Mouse (Mus musculus) neural tube, embryonic 12.5 days (tissue): ENCODE data around the gene Bcl2l12. TPM values are rescaled to one million over a fixed set of nuclear protein-coding genes. Genes with fewer than 3 reads are reported as not detected.
A peak's percentile ranks its signal among the peaks of the same experiment; 100 is the strongest.

Experiments
- ATAC-seq: fragments of 200-750 bp; cut with Nextera tagmentation; 2 replicates; pipeline ENCODE4 v1.8.0; 2017; ENCODE audit warnings: low read depth, mild to moderate bottlenecking, moderate TSS enrichment, moderate library complexity; ENCODE audit not compliant: low FRiP score
- H3K27ac ChIP-seq: fragments of 300-500 bp; sonication (generic); 2 replicates; pipeline ENCODE4 v1.5.1; 2016
- H3K27me3 ChIP-seq: fragments of 300-500 bp; sonication (generic); replicated peaks from 2 replicates; pipeline ENCODE4 v1.6.1; 2016; ENCODE audit warnings: mild to moderate bottlenecking
- H3K36me3 ChIP-seq: fragments of 300-500 bp; sonication (generic); 2 replicates; pipeline ENCODE4 v1.6.1; 2016; ENCODE audit warnings: mild to moderate bottlenecking
- H3K4me1 ChIP-seq: fragments of 300-500 bp; sonication (generic); 2 replicates; pipeline ENCODE4 v1.6.1; 2016
- H3K4me2 ChIP-seq: fragments of 300-500 bp; sonication (generic); replicated peaks from 2 replicates; pipeline ENCODE4 v1.6.1; 2016; ENCODE audit warnings: mild to moderate bottlenecking
- H3K4me3 ChIP-seq: fragments of 300-500 bp; sonication (generic); 2 replicates; pipeline ENCODE4 v1.5.1; 2016
- H3K9ac ChIP-seq: fragments of 300-500 bp; sonication (generic); 2 replicates; pipeline ENCODE4 v1.6.1; 2016; ENCODE audit warnings: mild to moderate bottlenecking
- H3K9me3 ChIP-seq: fragments of 300-500 bp; sonication (generic); 2 replicates; pipeline ENCODE4 v1.6.1; 2016; ENCODE audit warnings: mild to moderate bottlenecking
- WGBS: fragments of 180-500 bp; shearing (Covaris S2); methylation state at CpG from one replicate; pipeline ENCODE4 v1.1.7; 2016; 5-methylcytosine and 5-hydroxymethylcytosine counted together
- polyA plus RNA-seq: library from polyadenylated mRNA; unstranded; fragments of >200 nt; fragmentation: Nextera tagmentation; extraction: Ambion mirVana; gene quantifications from 2 replicates; pipeline ENCODE4 v1.2.1, GENCODE M21; 2016

The Bcl2l12 gene
- polyA plus RNA-seq, 1 experiment from 2014 or later = 42.9 TPM

- Histone ChIP-seq H3K4me3 (peak overlapping the region; percentile 88), H3K9ac (peak overlapping the region; percentile 33; the same call in 1 of the 2 replicates), H3K9me3 (no peaks in the 10 kb centered on the region), H3K27me3 (no peaks in the 10 kb centered on the region), H3K4me2 (peak overlapping the region; percentile 71), H3K27ac (no peak overlapping the region), H3K36me3 (peaks cover 42% of the 10 kb centered on the region), H3K4me1 (peaks cover 30% of the 10 kb centered on the region)
- 76% methylated on average over 7 of the region's 7 CpGs for WGBS
- ATAC-seq = no peak
Measured at GRCm38 (mm10) chr7:44983944-44984832, 14.3 kb downstream of the Bcl2l12 start.

GRCm38 (mm10) chr7:44983085-44983484 is 15.4 kb downstream of the Bcl2l12 start:
- 38% methylated on average over 6 of the region's 6 CpGs for WGBS
- Histone ChIP-seq H3K4me1 (peaks cover 24% of the 10 kb centered on the region), H3K27me3 (no peaks in the 10 kb centered on the region), H3K27ac (no peak overlapping the region), H3K9ac (0 out of 2 replicates have a peak overlapping the region, but pooled peaks have one; percentile 5), H3K9me3 (no peaks in the 10 kb centered on the region), H3K36me3 (peaks cover 53% of the 10 kb centered on the region), H3K4me2 (peak overlapping the region; percentile 71; the same call in 1 of the 2 replicates), H3K4me3 (no peak overlapping the region)
- ATAC-seq = no peak

DNA sequence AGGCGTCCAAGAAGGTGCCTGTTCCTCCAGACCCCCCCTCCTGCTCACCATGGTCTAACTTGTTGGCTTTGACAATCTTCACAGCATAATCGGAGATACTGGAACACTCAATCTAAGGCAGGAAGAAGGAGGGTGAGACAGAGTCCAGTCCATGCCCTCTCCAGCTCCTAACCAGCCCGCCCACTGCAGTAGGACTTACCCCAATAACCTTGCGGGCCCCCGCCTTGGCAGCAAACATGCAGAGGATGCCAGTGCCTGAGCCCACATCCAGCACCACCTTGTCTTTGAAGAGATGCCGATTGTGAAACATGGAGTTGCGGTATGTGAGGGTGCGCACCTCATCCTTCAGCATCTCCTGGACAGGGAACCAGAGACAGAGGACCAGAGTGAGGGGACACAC is 17.0 kb downstream of the Bcl2l12 start:
- Histone ChIP-seq H3K4me1 (peaks cover 21% of the 10 kb centered on the region), H3K4me2 (no peak overlapping the region), H3K9ac (no peak overlapping the region), H3K27me3 (no peaks in the 10 kb centered on the region), H3K27ac (no peak overlapping the region), H3K9me3 (no peaks in the 10 kb centered on the region), H3K36me3 (peaks cover 68% of the 10 kb centered on the region), H3K4me3 (no peak overlapping the region)
- WGBS = 97% methylated on average over 8 of the region's 8 CpGs
- ATAC-seq = no peak

GRCm38 (mm10) chr7:44978300-44978699 is 20.2 kb downstream of the Bcl2l12 start:
- H3K9ac ChIP-seq = no peak overlapping the region
- peaks cover 14% of the 10 kb centered on the region for H3K4me1 ChIP-seq
- no peak for ATAC-seq
- H3K4me3 ChIP-seq = no peak overlapping the region
- no peaks in the 10 kb centered on the region for H3K27me3 ChIP-seq
- no peaks in the 10 kb centered on the region for H3K9me3 ChIP-seq
- 97% methylated on average over 3 of the region's 3 CpGs for WGBS
- H3K27ac ChIP-seq = no peak overlapping the region
- peaks cover 71% of the 10 kb centered on the region for H3K36me3 ChIP-seq
- H3K4me2 ChIP-seq = no peak overlapping the region

- H3K4me3 ChIP-seq = peak overlapping the region; percentile 46; the same call in 1 of the 2 replicates
- H3K27me3 ChIP-seq = no peaks in the 10 kb centered on the region
- H3K9me3 ChIP-seq = no peaks in the 10 kb centered on the region
- no peak overlapping the region for H3K9ac ChIP-seq
- peaks cover 32% of the 10 kb centered on the region for H3K4me1 ChIP-seq
- H3K4me2 ChIP-seq = peak overlapping the region; percentile 81
- peaks cover 45% of the 10 kb centered on the region for H3K36me3 ChIP-seq
- H3K27ac ChIP-seq = 0 out of 2 replicates have a peak overlapping the region, but pooled peaks have one; percentile 57
- 29% methylated on average over 6 of the region's 6 CpGs for WGBS
- ATAC-seq = no peak
Measured at GRCm38 (mm10) chr7:44975117-44975419, 23.4 kb downstream of the Bcl2l12 start.

GRCm38 (mm10) chr7:44974383-44975116 is 24.0 kb downstream of the Bcl2l12 start, which contains the start of gene Cpt1c:
Gene Cpt1c (minus strand): TSS chr7:44974851.
- peak; percentile 48 for ATAC-seq
- peak within 1 kb of the TSS; percentile 64 for H3K9ac ChIP-seq
- 2% methylated on average over 22 of the region's 22 CpGs for WGBS
- H3K27me3 ChIP-seq = no peaks in the 10 kb centered on the region
- peak within 1 kb of the TSS; percentile 81 for H3K4me2 ChIP-seq
- peaks cover 40% of the 10 kb centered on the region for H3K36me3 ChIP-seq
- H3K27ac ChIP-seq = peak within 1 kb of the TSS; percentile 80
- H3K9me3 ChIP-seq = no peaks in the 10 kb centered on the region
- peaks cover 32% of the 10 kb centered on the region for H3K4me1 ChIP-seq
- H3K4me3 ChIP-seq = peak within 1 kb of the TSS; percentile 46

- H3K4me3 ChIP-seq = peak overlapping the region; percentile 46
- H3K27me3 ChIP-seq = no peaks in the 10 kb centered on the region
- peak overlapping the region; percentile 64; the same call in 1 of the 2 replicates for H3K27ac ChIP-seq
- peaks cover 31% of the 10 kb centered on the region for H3K36me3 ChIP-seq
- ATAC-seq = no peak
- H3K4me1 ChIP-seq = peaks cover 32% of the 10 kb centered on the region
- peak overlapping the region; percentile 81 for H3K4me2 ChIP-seq
- H3K9me3 ChIP-seq = no peaks in the 10 kb centered on the region
- peak overlapping the region; percentile 64 for H3K9ac ChIP-seq
- WGBS = 42% methylated on average over 14 of the region's 14 CpGs
Measured at GRCm38 (mm10) chr7:44973415-44974130, 24.9 kb downstream of the Bcl2l12 start.

- 77% methylated on average over 7 of the region's 7 CpGs for WGBS
- H3K4me2 ChIP-seq = peak overlapping the region; percentile 72
Measured at GRCm38 (mm10) chr7:44971142-44971541, 27.4 kb downstream of the Bcl2l12 start.

DNA sequence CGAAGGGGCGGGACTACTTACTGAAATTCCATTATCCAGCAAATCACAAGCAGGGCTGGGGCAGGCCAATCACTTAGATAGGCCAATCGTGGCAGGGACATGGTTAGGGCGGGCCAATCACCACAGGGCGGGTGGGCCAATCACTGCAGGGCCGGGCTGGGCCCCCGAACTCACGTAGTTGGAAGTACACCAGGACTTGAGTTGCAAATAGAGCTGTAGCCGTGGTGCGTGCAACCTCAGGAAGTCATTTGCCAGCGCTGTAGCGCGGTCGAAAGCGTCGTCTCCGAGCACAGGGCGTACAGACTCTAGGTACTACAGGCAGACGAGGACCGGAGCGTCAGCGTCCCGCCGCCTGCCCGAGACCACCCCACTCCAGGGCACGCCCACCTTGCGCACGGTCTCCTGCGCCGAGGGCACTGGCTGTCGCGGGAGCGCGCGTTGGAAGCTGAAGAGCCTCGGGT is 28.3 kb downstream of the Bcl2l12 start:
- Histone ChIP-seq H3K4me2 (peak overlapping the region; percentile 72), H3K27ac (peak overlapping the region; percentile 51), H3K4me3 (peak overlapping the region; percentile 54), H3K9me3 (no peaks in the 10 kb centered on the region), H3K27me3 (no peaks in the 10 kb centered on the region), H3K4me1 (peaks cover 29% of the 10 kb centered on the region), H3K36me3 (peaks cover 23% of the 10 kb centered on the region), H3K9ac (peak overlapping the region; percentile 67)
- ATAC-seq = peak; percentile 94
- under 1% methylated on average over 36 of the region's 36 CpGs for WGBS

More at GRCm38 (mm10) chr7:44971142-44971541, 27.4 kb downstream of the Bcl2l12 start:
- Histone ChIP-seq H3K36me3 (peaks cover 19% of the 10 kb centered on the region), H3K9ac (peak overlapping the region; percentile 67), H3K27ac (peak overlapping the region; percentile 51), H3K4me3 (peak overlapping the region; percentile 54), H3K4me1 (peaks cover 32% of the 10 kb centered on the region), H3K9me3 (no peaks in the 10 kb centered on the region), H3K27me3 (no peaks in the 10 kb centered on the region)
- no peak for ATAC-seq

GRCm38 (mm10) chr7:44966638-44967037 is 31.9 kb downstream of the Bcl2l12 start:
- no peak overlapping the region for H3K4me2 ChIP-seq
- H3K4me1 ChIP-seq = peaks cover 12% of the 10 kb centered on the region
- 76% methylated on average over 15 of the region's 15 CpGs for WGBS
- no peaks in the 10 kb centered on the region for H3K9me3 ChIP-seq
- H3K4me3 ChIP-seq = no peak overlapping the region
- H3K36me3 ChIP-seq = peaks cover 53% of the 10 kb centered on the region
- no peak for ATAC-seq
- H3K27me3 ChIP-seq = no peaks in the 10 kb centered on the region
- H3K27ac ChIP-seq = no peak overlapping the region
- peak overlapping the region; percentile 38; the same call in 1 of the 2 replicates for H3K9ac ChIP-seq

GRCm38 (mm10) chr7:44965975-44966374 is 32.5 kb downstream of the Bcl2l12 start:
- no peak overlapping the region for H3K4me3 ChIP-seq
- no peaks in the 10 kb centered on the region for H3K9me3 ChIP-seq
- H3K4me1 ChIP-seq = peaks cover 7% of the 10 kb centered on the region
- H3K27ac ChIP-seq = no peak overlapping the region
- WGBS = 79% methylated on average over 7 of the region's 7 CpGs
- no peak for ATAC-seq
- H3K36me3 ChIP-seq = peaks cover 57% of the 10 kb centered on the region
- no peaks in the 10 kb centered on the region for H3K27me3 ChIP-seq
- no peak overlapping the region for H3K4me2 ChIP-seq
- no peak overlapping the region for H3K9ac ChIP-seq
